16 mouse cellular contexts compared by ENCODE assay signal in genomic region chr3:94804976-94805375, GRCm38 (mm10).
"Had no signal": no experiment of that assay in that cellular context is flagged by ENCODE, and none has a peak within 500 bp of the region (broad histone marks: within the 10 kb centered on the region; RNA-seq: fewer than 3 reads in every experiment).

No protein-coding gene starts in this region.

- DNase-seq: kidney, adult 18-20 months; kidney, postnatal 10 days; kidney, postnatal 4 days; left cerebral cortex, postnatal 4 days; lung, postnatal 14 days; right cerebral cortex, postnatal 4 days; spleen, adult 18-20 months; thymus, adult 18-20 months; thymus, postnatal 14 days had no signal

- H3K27ac ChIP-seq: layer of hippocampus, adult 2 months; liver, embryonic 12.5 days; neural tube, embryonic 15.5 days had no signal

- ATAC-seq: liver, embryonic 12.5 days; midbrain, embryonic 13.5 days had no signal

- H3K36me3 ChIP-seq: liver, embryonic 12.5 days; midbrain, embryonic 13.5 days; neural tube, embryonic 15.5 days; stomach, embryonic 15.5 days had no signal

- H3K27me3 ChIP-seq: midbrain, embryonic 13.5 days; neural tube, embryonic 15.5 days; stomach, embryonic 15.5 days had no signal

- H3K9ac ChIP-seq: liver, embryonic 12.5 days; lung, embryonic 14.5 days; neural tube, embryonic 15.5 days; stomach, embryonic 15.5 days had no signal

- H3K4me3 ChIP-seq: layer of hippocampus, adult 2 months; liver, embryonic 12.5 days; midbrain, embryonic 13.5 days; myocyte; neural tube, embryonic 15.5 days; stomach, embryonic 15.5 days had no signal

- H3K9me3 ChIP-seq: liver, embryonic 12.5 days; midbrain, embryonic 13.5 days; neural tube, embryonic 15.5 days; stomach, embryonic 15.5 days had no signal

- H3K4me2 ChIP-seq: liver, embryonic 12.5 days; lung, embryonic 14.5 days; stomach, embryonic 15.5 days had no signal

- H3K4me1 ChIP-seq: liver, embryonic 12.5 days had no signal
